Mouse (Mus musculus) kidney, embryonic 15.5 days (tissue): ENCODE results near the gene Magi2. TPM values are rescaled to one million over a fixed set of nuclear protein-coding genes. Genes with fewer than 3 reads are reported as not detected.
A peak's percentile ranks its signal among the peaks of the same experiment; 100 is the strongest.

Experiments
- ATAC-seq: fragments of 200-750 bp; cut with Nextera tagmentation; replicated peaks from 2 replicates; pipeline ENCODE4 v1.8.0; 2017; ENCODE audit warnings: moderate TSS enrichment; ENCODE audit not compliant: low FRiP score
- H3K27ac ChIP-seq: fragments of 300-500 bp; sonication (generic); 2 replicates; pipeline ENCODE4 v1.5.1; 2015; ENCODE audit warnings: mild to moderate bottlenecking, inconsistent platforms
- H3K27me3 ChIP-seq: fragments of 300-500 bp; sonication (generic); 2 replicates; pipeline ENCODE4 v1.6.1; 2015; ENCODE audit warnings: inconsistent platforms
- H3K36me3 ChIP-seq: fragments of 300-500 bp; sonication (generic); 2 replicates; pipeline ENCODE4 v1.6.1; 2015; ENCODE audit warnings: inconsistent platforms
- H3K4me1 ChIP-seq: fragments of 300-500 bp; sonication (generic); 2 replicates; pipeline ENCODE4 v1.6.1; 2015; ENCODE audit warnings: inconsistent platforms
- H3K4me2 ChIP-seq: fragments of 300-500 bp; sonication (generic); 2 replicates; pipeline ENCODE4 v1.6.1; 2015; ENCODE audit warnings: moderate library complexity, mild to moderate bottlenecking, inconsistent platforms
- H3K4me3 ChIP-seq: fragments of 300-500 bp; sonication (generic); replicated peaks from 2 replicates; pipeline ENCODE4 v1.5.1; 2015; ENCODE audit warnings: mild to moderate bottlenecking, inconsistent platforms
- H3K9ac ChIP-seq: fragments of 300-500 bp; sonication (generic); 2 replicates; pipeline ENCODE4 v1.6.1; 2015; ENCODE audit warnings: mild to moderate bottlenecking, inconsistent platforms
- H3K9me3 ChIP-seq: fragments of 300-500 bp; sonication (generic); replicated peaks from 2 replicates; pipeline ENCODE4 v1.6.1; 2016; ENCODE audit warnings: inconsistent platforms
- WGBS: fragments of 180-500 bp; shearing (Covaris S2); methylation state at CpG from one replicate; pipeline ENCODE4 v1.1.7; 2015; ENCODE audit warnings: mixed read lengths; 5-methylcytosine and 5-hydroxymethylcytosine counted together
- polyA plus RNA-seq: library from polyadenylated mRNA; unstranded; fragments of >200 nt; fragmentation: Nextera tagmentation; extraction: Ambion mirVana; gene quantifications from 2 replicates; pipeline ENCODE4 v1.2.1, GENCODE M21; 2015

The Magi2 gene
- polyA plus RNA-seq, 1 experiment from 2014 or later = 18.6 TPM

DNA sequence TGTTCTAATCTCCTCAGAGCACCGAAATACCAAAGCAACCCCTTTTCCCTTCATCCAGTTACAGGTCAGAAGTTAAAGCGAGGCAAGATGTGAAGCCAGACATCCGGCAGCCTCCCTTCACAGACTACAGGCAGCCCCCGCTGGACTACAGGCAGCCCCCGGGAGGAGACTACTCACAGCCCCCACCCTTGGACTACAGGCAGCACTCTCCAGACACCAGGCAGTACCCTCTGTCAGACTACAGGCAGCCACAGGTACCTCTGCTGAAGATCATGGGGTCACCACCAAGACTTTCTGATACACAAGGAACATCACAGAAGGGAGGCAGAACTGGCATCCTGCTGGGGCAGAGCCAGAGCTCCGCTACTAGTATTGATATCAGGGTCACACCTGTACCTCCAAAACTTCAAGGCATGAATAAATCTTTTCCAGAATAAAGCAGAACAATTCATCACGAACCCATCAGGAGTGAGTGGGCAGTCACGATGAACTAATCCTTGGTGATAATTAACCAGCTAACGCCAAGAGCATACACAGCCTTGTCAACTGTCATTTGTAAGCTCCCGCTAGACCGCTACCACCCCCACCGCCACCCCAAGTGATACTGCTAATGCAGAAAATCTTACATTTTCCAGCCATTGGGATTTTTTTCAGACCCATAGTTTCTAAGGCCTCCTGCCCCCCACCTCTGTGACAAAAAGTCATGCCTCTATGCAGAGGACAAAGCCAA, 1382.5 kb downstream of the Magi2 start:
- WGBS = 70% methylated on average over 12 of the region's 12 CpGs
- peak; percentile 54 for ATAC-seq

DNA sequence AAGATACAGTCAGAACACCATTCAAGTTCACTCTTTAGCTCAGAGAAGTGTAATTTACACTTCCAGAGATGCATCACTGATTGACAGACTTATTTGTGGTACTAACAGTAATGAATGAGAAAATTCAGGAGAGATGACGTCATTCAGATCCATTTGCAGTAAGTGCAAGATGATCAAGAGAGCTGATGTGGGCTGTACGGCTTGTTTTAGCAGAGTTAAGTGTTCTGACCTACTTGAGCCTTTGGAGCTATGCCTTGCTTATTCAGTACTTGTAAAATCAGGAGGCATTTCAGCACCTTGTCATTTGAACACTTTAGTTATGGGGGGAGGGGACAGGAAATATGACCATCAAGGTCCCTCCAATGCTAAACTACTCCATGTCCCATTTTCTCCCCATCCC, 1383.8 kb downstream of the Magi2 start:
- H3K9me3 ChIP-seq = no peaks in the 10 kb centered on the region
- H3K27me3 ChIP-seq = no peaks in the 10 kb centered on the region
- no peaks in the 10 kb centered on the region for H3K36me3 ChIP-seq
- no peak for ATAC-seq
- no peak overlapping the region for H3K27ac ChIP-seq
- no peak overlapping the region for H3K4me2 ChIP-seq
- H3K4me1 ChIP-seq = no peaks in the 10 kb centered on the region
- 56% methylated on average over 2 of the region's 2 CpGs for WGBS
- no peak overlapping the region for H3K4me3 ChIP-seq
- no peak overlapping the region for H3K9ac ChIP-seq

More for the DNA sequence above, 1382.5 kb downstream of the Magi2 start:
- H3K27ac ChIP-seq = no peak overlapping the region
- H3K4me3 ChIP-seq = no peak overlapping the region
- no peak overlapping the region for H3K4me2 ChIP-seq
- H3K36me3 ChIP-seq = no peaks in the 10 kb centered on the region
- H3K9ac ChIP-seq = no peak overlapping the region
- no peaks in the 10 kb centered on the region for H3K9me3 ChIP-seq
- no peaks in the 10 kb centered on the region for H3K27me3 ChIP-seq
- no peaks in the 10 kb centered on the region for H3K4me1 ChIP-seq

DNA sequence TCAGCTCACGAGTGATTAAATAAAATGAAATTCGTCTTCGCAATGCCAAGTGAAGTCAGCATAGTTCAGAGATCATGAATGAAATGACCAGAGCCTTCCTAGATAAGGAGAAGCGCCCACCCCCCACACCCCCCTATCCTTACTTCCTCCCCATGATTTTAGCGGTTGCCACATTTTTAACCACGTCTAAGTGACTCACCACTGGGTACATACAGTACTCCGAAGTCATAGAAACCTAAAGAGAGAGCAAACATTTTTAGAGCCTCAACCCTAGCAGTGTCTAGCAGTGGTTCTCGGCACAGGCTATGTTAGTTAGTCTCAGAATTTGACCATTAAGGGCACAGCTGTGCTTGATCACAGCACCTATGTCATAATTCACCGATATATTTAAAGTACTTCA, 1385.8 kb downstream of the Magi2 start:
- no peak for ATAC-seq
- H3K27me3 ChIP-seq = no peaks in the 10 kb centered on the region
- no peak overlapping the region for H3K27ac ChIP-seq
- no peaks in the 10 kb centered on the region for H3K4me1 ChIP-seq
- WGBS = 89% methylated on average over 9 of the region's 9 CpGs
- no peak overlapping the region for H3K4me3 ChIP-seq
- H3K4me2 ChIP-seq = no peak overlapping the region
- no peaks in the 10 kb centered on the region for H3K36me3 ChIP-seq
- H3K9ac ChIP-seq = no peak overlapping the region
- no peaks in the 10 kb centered on the region for H3K9me3 ChIP-seq

DNA sequence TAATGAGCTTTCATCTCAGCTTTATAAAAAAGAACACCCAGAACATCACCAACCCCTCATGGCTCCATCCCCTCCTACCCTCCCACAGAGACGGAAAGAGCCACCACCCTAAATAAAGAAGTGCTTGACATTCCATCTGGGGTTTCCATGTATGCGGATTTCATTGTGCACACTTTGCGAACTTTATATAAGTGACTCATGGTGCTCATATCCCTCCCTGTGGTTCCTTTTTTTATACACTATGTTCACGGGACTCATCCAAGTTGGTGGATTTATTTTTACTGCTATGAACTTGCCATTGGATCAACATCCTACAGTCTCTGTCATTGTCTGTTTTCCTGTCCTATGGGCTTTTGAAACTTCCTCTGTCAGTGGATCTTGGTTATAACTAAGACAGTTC, 1388.1 kb downstream of the Magi2 start:
- no peaks in the 10 kb centered on the region for H3K4me1 ChIP-seq
- no peaks in the 10 kb centered on the region for H3K27me3 ChIP-seq
- no peak for ATAC-seq
- H3K4me3 ChIP-seq = no peak overlapping the region
- H3K9me3 ChIP-seq = no peaks in the 10 kb centered on the region
- WGBS = 91% methylated on average over 4 of the region's 4 CpGs
- H3K4me2 ChIP-seq = no peak overlapping the region
- H3K9ac ChIP-seq = no peak overlapping the region
- no peak overlapping the region for H3K27ac ChIP-seq
- H3K36me3 ChIP-seq = no peaks in the 10 kb centered on the region

DNA sequence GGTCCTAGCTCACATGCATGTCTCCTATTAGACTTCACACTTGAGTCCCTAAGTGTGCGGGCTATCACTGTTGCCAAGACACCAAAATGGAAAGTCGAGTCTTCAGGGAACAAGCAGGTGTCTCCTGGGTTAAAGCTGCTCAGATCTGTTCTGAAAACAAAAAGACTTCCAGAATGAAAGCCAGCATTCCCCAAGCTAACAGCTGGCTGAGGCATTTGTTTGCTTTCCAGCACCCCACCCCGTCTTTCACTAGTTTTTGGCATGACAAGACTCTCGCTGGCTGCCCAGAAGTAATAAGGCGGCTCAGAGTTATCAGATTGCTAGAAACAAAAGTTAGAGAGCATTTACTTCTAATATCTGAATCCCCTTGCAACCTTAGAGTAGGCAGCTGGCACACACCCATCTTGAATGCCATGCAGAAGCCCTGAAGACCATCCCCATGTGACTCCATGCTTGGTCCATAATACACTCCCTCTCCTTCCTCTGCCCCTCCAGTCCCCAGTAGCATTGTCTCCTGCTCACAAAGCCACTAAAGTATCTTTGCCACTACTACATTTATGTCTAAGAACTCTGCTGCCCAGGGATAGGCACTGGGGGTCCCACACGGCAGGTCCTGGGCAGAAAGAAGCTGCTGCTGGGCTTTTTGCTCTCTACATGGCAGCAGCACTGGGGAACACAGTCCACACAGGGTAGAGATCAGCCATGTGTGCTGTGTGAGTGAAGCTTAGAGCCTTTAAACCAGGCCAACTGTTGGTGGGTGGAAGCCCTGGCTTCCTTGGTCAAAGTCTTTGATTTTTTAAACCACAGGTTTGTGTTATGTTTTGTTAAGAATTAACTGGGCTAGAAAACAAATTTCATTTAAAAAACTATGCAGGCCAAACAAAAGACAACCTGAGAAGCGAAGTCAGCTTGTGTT, 1394.0 kb downstream of the Magi2 start:
- Histone ChIP-seq H3K36me3 (no peaks in the 10 kb centered on the region), H3K9me3 (no peaks in the 10 kb centered on the region), H3K27ac (no peak overlapping the region), H3K4me3 (no peak overlapping the region), H3K4me2 (no peak overlapping the region), H3K9ac (no peak overlapping the region), H3K4me1 (no peaks in the 10 kb centered on the region), H3K27me3 (no peaks in the 10 kb centered on the region)
- no peak for ATAC-seq
- 73% methylated on average over 7 of the region's 7 CpGs for WGBS

DNA sequence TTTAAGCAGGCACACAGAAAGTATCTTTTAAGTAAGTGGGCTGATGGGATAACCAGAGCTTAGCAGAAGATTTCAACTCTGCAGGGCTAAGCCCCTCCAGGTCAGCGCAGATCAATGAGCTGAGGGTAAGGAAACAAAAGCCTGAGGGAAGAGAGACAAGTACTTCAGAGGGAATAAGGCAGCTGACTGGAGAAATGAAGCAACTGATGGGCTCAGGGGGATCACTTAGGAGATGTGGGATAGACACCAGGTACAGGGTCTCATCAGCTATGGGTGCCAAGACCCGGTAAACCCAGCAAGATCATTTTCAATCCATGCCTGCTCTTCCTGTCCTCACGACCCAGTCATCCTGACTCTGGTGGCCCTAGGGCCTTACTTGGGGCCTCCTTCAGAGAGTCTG, 1395.6 kb downstream of the Magi2 start:
- ATAC-seq = no peak
- Histone ChIP-seq H3K9ac (no peak overlapping the region), H3K27ac (no peak overlapping the region), H3K4me1 (no peaks in the 10 kb centered on the region), H3K4me2 (no peak overlapping the region), H3K36me3 (no peaks in the 10 kb centered on the region), H3K4me3 (no peak overlapping the region), H3K9me3 (no peaks in the 10 kb centered on the region), H3K27me3 (no peaks in the 10 kb centered on the region)
- WGBS = 84% methylated on average over 3 of the region's 3 CpGs

DNA sequence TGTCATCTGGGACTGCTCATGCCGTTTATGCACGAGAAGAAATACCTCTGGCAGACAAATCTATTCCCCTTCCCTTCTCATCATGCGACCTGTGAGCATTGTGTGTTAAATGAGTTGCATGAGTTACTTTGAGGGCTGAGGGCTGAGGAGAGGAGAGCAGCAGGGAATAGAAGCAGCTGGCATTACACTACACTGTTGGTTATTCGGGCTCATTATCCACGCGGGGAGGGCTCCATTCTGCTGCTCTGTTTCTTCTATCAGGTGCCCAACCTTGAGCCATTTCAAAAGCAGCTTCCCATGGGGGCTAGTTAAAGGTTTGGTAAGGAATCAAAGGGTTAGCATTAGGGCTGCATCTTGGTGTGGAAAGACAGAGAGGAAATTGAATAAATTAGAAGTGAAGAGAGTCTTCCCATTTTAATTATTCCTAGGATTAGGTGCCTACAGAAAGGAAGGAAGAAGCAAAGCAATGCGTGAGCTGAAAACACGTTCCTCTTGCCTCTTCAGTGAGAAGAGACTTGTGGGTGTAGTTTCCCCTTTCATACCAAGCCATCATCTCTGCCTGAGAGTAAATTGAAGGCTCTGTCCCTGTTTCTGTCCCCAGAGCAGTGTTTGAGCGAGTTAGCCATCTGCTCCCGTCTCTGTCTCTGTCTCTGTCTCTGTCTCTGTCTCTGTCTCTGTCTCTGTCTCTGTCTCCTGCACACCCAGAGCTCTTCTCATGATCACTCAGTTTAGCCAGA, 1396.2 kb downstream of the Magi2 start:
- H3K4me3 ChIP-seq = no peak overlapping the region
- no peaks in the 10 kb centered on the region for H3K27me3 ChIP-seq
- no peaks in the 10 kb centered on the region for H3K9me3 ChIP-seq
- no peak overlapping the region for H3K9ac ChIP-seq
- no peaks in the 10 kb centered on the region for H3K36me3 ChIP-seq
- ATAC-seq = no peak
- no peaks in the 10 kb centered on the region for H3K4me1 ChIP-seq
- H3K27ac ChIP-seq = no peak overlapping the region
- no peak overlapping the region for H3K4me2 ChIP-seq
- WGBS = 67% methylated on average over 10 of the region's 10 CpGs

DNA sequence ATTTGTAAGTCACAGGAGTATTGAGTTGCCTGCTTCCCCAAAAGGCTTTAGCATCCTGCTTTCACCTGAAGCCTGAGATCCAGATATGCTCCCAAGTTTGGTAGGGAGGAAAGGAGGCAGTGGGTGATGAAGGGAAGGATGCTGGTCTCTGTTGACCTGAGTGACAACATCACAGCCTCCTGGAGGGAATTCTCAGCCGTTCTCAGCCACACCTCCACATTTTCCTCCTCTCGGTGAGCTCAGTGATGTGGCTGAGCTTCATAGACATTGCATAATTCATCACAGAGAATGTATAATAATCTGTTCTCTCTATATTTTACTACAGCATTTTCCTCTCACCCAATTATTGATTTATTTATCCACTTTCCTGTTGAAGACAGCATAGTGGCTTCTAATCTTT, 1398.3 kb downstream of the Magi2 start:
- Histone ChIP-seq H3K4me3 (no peak overlapping the region), H3K9me3 (no peaks in the 10 kb centered on the region), H3K4me1 (no peaks in the 10 kb centered on the region), H3K36me3 (no peaks in the 10 kb centered on the region), H3K9ac (no peak overlapping the region), H3K4me2 (no peak overlapping the region), H3K27me3 (no peaks in the 10 kb centered on the region), H3K27ac (no peak overlapping the region)
- ATAC-seq = no peak
- WGBS = 68% methylated on average over 2 of the region's 2 CpGs

DNA sequence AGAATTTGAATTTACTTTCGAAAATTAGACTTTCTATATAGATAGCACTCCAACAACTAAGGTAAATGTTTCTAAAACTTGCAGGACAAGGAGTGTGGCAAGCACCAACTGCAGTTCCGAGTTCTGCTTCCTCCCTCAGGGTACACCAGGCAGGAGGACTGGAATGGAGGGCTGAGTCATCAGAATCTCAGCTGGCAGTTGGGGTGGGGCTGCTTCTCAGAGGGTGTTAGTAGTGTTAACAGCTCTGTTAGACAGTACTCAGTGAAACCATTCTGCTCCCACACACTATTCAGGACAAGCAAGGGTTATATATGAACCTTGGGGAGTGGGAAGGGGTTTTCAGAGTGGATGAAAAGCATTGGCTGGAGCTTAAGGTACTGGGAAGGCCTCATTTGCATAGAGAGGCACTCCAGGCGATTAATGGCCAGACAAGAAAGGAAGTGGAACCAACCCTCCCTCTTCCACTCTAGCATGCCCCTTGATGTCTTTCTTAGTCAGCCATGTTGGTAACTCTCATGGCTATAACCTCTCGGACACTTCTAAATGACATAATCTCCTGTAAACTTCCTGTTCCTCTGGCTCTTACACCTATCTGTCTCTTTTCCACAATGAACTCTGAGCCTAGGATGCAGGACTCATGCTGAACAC, 1402.2 kb downstream of the Magi2 start:
- no peaks in the 10 kb centered on the region for H3K27me3 ChIP-seq
- 76% methylated on average over 4 of the region's 4 CpGs for WGBS
- no peak overlapping the region for H3K4me3 ChIP-seq
- H3K9ac ChIP-seq = no peak overlapping the region
- peaks cover 3% of the 10 kb centered on the region; the same call in 1 of the 2 replicates for H3K4me1 ChIP-seq
- H3K27ac ChIP-seq = no peak overlapping the region
- no peaks in the 10 kb centered on the region for H3K9me3 ChIP-seq
- no peaks in the 10 kb centered on the region for H3K36me3 ChIP-seq
- no peak overlapping the region for H3K4me2 ChIP-seq
- ATAC-seq = no peak

DNA sequence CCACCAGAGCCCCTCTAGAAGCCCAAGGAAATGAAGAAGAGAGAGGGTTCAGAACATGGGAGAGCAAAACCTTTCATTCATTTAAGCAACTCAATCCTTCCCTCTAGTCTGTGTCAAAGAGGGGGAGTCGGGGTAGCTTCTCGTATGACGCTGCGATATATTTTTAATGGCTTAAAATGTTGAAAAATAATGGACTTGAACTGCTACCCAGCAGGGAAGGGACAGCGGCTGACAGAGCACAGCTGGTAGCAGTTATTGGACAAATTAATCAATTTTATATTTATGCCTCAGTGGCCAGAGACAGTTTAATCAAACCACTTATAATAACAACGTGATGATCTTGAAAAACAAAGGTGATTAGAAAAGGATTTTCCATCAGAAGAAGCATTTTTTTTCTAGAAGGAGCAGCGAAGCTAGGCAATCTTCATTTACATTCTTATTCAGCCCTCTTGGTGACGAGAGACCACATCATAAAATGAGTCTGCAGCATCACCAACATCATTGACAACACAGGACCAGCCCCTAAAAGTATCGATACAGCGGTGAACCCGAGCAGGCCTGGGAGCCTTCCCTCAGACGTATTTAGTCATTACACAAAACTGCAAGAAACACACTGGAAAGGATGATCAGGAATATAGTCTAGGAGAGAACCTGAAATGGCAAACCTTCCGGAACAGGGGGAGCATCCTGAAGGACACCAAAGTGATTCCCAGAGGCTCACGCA, 1407.4 kb downstream of the Magi2 start:
- WGBS = 36% methylated on average over 14 of the region's 14 CpGs
- H3K4me3 ChIP-seq = no peak overlapping the region
- ATAC-seq = peak; percentile 70; the same call in 1 of the 2 replicates

DNA sequence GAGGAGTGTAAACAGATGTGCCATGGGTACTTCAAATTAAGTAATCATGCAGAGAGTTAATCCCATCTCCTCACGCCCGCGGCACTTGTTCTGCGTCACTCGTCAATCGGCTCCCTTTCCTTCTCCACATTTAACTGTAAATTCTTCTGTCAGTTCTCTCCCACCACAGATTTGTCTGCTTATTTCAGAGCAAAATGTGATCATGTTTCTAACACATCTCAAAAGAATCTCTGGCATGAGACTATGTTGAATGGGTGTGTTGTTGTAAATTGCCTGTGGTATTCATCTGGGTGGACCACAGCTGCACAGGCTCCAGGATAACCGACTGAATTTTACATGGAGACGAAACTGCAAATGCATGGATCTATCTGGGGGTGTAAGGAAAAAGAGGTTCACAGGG, 1408.0 kb downstream of the Magi2 start:
- Histone ChIP-seq H3K4me3 (no peak overlapping the region), H3K27me3 (no peaks in the 10 kb centered on the region), H3K36me3 (no peaks in the 10 kb centered on the region), H3K4me2 (no peak overlapping the region), H3K27ac (no peak overlapping the region), H3K9me3 (no peaks in the 10 kb centered on the region), H3K9ac (no peak overlapping the region), H3K4me1 (peaks cover 3% of the 10 kb centered on the region; the same call in 1 of the 2 replicates)
- 64% methylated on average over 8 of the region's 8 CpGs for WGBS
- ATAC-seq = no peak

More for the DNA sequence above, 1407.4 kb downstream of the Magi2 start:
- Histone ChIP-seq H3K4me1 (peaks cover 3% of the 10 kb centered on the region; the same call in 1 of the 2 replicates), H3K27ac (no peak overlapping the region), H3K4me2 (peak overlapping the region; percentile 22), H3K9me3 (no peaks in the 10 kb centered on the region), H3K9ac (no peak overlapping the region), H3K36me3 (no peaks in the 10 kb centered on the region), H3K27me3 (no peaks in the 10 kb centered on the region)
